Mouse (Mus musculus) liver, postnatal 0 days (tissue): ENCODE measurements around the gene Krtap19-2. TPM values are rescaled to one million over a fixed set of nuclear protein-coding genes. Genes with fewer than 3 reads are reported as not detected.

Experiments
- ATAC-seq: fragments of 200-750 bp; cut with Nextera tagmentation; 2 replicates; pipeline ENCODE4 v1.8.0; 2017; ENCODE audit warnings: mild to moderate bottlenecking, moderate library complexity
- DNase-seq: peaks from one replicate; pipeline ENCODE4 v3.0.0-alpha.2; 2016
- H3K27ac ChIP-seq: fragments of 300-500 bp; sonication (generic); 2 replicates; pipeline ENCODE4 v1.5.1; 2014; ENCODE audit warnings: antibody characterized with exemption, moderate library complexity, mild to moderate bottlenecking, low read depth
- H3K27me3 ChIP-seq: fragments of 300-500 bp; sonication (generic); 2 replicates; pipeline ENCODE4 v1.6.1; 2014; ENCODE audit warnings: low read length, control low read depth, mixed read lengths; ENCODE audit not compliant: insufficient read depth
- H3K36me3 ChIP-seq: fragments of 300-500 bp; sonication (generic); replicated peaks from 2 replicates; pipeline ENCODE4 v1.6.1; 2014; ENCODE audit warnings: mild to moderate bottlenecking, control low read depth, low read length, moderate library complexity, mixed read lengths; ENCODE audit not compliant: insufficient read depth
- H3K4me1 ChIP-seq: fragments of 300-500 bp; sonication (generic); 2 replicates; pipeline ENCODE4 v1.6.1; 2014; ENCODE audit warnings: antibody characterized with exemption, mild to moderate bottlenecking, control low read depth; ENCODE audit not compliant: insufficient read depth
- H3K4me2 ChIP-seq: fragments of 300-500 bp; sonication (generic); 2 replicates; pipeline ENCODE4 v1.6.1; 2014; ENCODE audit warnings: low read depth, mild to moderate bottlenecking, low read length, moderate library complexity, mixed read lengths
- H3K4me3 ChIP-seq: fragments of 300-500 bp; sonication (generic); 2 replicates; pipeline ENCODE4 v1.5.1; 2014; ENCODE audit warnings: low read depth, low read length
- H3K9ac ChIP-seq: fragments of 300-500 bp; sonication (generic); replicated peaks from 2 replicates; pipeline ENCODE4 v1.6.1; 2014; ENCODE audit warnings: mild to moderate bottlenecking, moderate library complexity
- H3K9me3 ChIP-seq: fragments of 300-500 bp; sonication (generic); 2 replicates; pipeline ENCODE4 v1.6.1; 2016; ENCODE audit warnings: mild to moderate bottlenecking, control low read depth, low read length, mixed read lengths
- CTCF ChIP-seq: sonication (generic); IDR thresholded peaks from 2 replicates; pipeline ENCODE4 v1.5.1; 2016; ENCODE audit warnings: antibody characterized with exemption, low read depth
- EP300 ChIP-seq: IDR thresholded peaks from 2 replicates; pipeline ENCODE4 v1.6.1; 2016; ENCODE audit warnings: antibody characterized with exemption, low read depth, mild to moderate bottlenecking
- WGBS: fragments of 180-500 bp; shearing (Covaris S2); extraction: QIAGEN DNeasy Blood & Tissue Kit; methylation state at CpG from one replicate; pipeline ENCODE4 v1.1.7; 2014; ENCODE audit not compliant: insufficient replicate concordance; 5-methylcytosine and 5-hydroxymethylcytosine counted together
- polyA plus RNA-seq: library from polyadenylated mRNA; unstranded; fragments of >200 nt; fragmentation: Nextera tagmentation; extraction: Ambion mirVana; gene quantifications from 2 replicates; pipeline ENCODE4 v1.2.1, GENCODE M21; 2015

Krtap19-2 gene
- polyA plus RNA-seq, 1 experiment from 2014 or later: not detected

DNA sequence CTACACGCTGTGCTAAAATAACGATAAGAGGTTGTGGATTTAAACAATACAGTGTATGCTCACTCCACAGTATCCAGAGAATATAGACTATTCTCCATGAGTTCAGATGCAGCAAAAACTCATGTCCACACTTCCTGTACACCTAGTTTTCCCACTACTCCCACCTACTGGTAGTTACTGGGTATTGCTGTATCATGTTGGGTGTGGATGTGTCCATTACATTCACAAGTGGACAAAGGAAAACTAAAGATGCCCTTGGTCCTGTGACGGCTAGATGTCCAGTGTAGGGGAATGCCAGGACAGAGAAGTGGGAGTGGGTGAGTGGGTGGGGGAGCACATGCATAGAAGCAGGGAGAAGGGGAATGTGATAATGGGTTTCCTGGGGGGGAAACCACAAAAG lies 50.3 kb downstream of the Krtap19-2 start:
- WGBS: 72% methylated on average over 3 of the region's 3 CpGs

More for the DNA sequence above, 50.3 kb downstream of the Krtap19-2 start:
- H3K27me3 ChIP-seq: no peaks in the 10 kb centered on the region
- ATAC-seq: no peak
- no peaks in the 10 kb centered on the region for H3K36me3 ChIP-seq
- no peak for DNase-seq
- no peak overlapping the region for H3K9ac ChIP-seq
- no peak overlapping the region for H3K27ac ChIP-seq
- no peak overlapping the region for H3K4me3 ChIP-seq
- TF ChIP-seq CTCF (peak; percentile 63), EP300 (no peak)
- H3K4me1 ChIP-seq: no peaks in the 10 kb centered on the region
- no peak overlapping the region for H3K4me2 ChIP-seq
- H3K9me3 ChIP-seq: no peaks in the 10 kb centered on the region

Other genes starting within 250 kb of the Krtap19-2 start
- gene 2310079G19Rik, start 246.6 kb downstream of the Krtap19-2 start, polyA plus RNA-seq: not detected in 2 replicates
- not detected in 2 replicates for gene Krtap26-1, start 226.5 kb downstream of the Krtap19-2 start, polyA plus RNA-seq
- not detected in 2 replicates for gene Krtap27-1, start 202.6 kb downstream of the Krtap19-2 start, polyA plus RNA-seq
- gene 2310061N02Rik, start 166.3 kb downstream of the Krtap19-2 start, polyA plus RNA-seq: not detected in 2 replicates
- not detected in 2 replicates for gene Krtap13-1, start 145.4 kb downstream of the Krtap19-2 start, polyA plus RNA-seq
- not detected in 2 replicates for gene Krtap13, start 122.6 kb downstream of the Krtap19-2 start, polyA plus RNA-seq
- gene 2310034C09Rik, start 115.4 kb downstream of the Krtap19-2 start, polyA plus RNA-seq: not detected in 2 replicates
- not detected in 2 replicates for gene 2310057N15Rik, start 100.1 kb downstream of the Krtap19-2 start, polyA plus RNA-seq
- not detected in 2 replicates for gene Gm5965, start 96.4 kb downstream of the Krtap19-2 start, polyA plus RNA-seq
- not detected in 2 replicates for gene Gm20741, start 62.0 kb downstream of the Krtap19-2 start, polyA plus RNA-seq
- gene Krtap15, start 54.1 kb downstream of the Krtap19-2 start, polyA plus RNA-seq: not detected in 2 replicates
- gene Krtap14, start 48.1 kb downstream of the Krtap19-2 start, polyA plus RNA-seq: not detected in 2 replicates
- not detected in 2 replicates for gene Krtap19-1, start 4.9 kb downstream of the Krtap19-2 start, polyA plus RNA-seq
- gene Krtap19-3, start 3.8 kb upstream of the Krtap19-2 start, polyA plus RNA-seq: not detected in 2 replicates
- gene Krtap19-4, start 10.8 kb upstream of the Krtap19-2 start, polyA plus RNA-seq: not detected in 2 replicates
- not detected in 2 replicates for gene Krtap19-5, start 22.2 kb upstream of the Krtap19-2 start, polyA plus RNA-seq
- not detected in 2 replicates for gene Krtap19-9b, start 58.0 kb upstream of the Krtap19-2 start, polyA plus RNA-seq
- gene Krtap16-3, start 88.6 kb upstream of the Krtap19-2 start, polyA plus RNA-seq: not detected in 2 replicates
- gene Krtap22-2, start 136.5 kb upstream of the Krtap19-2 start, polyA plus RNA-seq: not detected in 2 replicates
- gene Gm10229, start 141.0 kb upstream of the Krtap19-2 start, polyA plus RNA-seq: not detected in 2 replicates
- gene Krtap6-1, start 157.4 kb upstream of the Krtap19-2 start, polyA plus RNA-seq: not detected in 2 replicates
- gene Gm10228, start 167.2 kb upstream of the Krtap19-2 start, polyA plus RNA-seq: not detected in 2 replicates
- gene Krtap6-5, start 173.6 kb upstream of the Krtap19-2 start, polyA plus RNA-seq: not detected in 2 replicates
- gene 1110025L11Rik, start 189.7 kb upstream of the Krtap19-2 start, polyA plus RNA-seq: not detected in 2 replicates
- gene Krtap6-3, start 209.7 kb upstream of the Krtap19-2 start, polyA plus RNA-seq: not detected in 2 replicates